Mouse (Mus musculus) lung, embryonic 15.5 days (tissue): ENCODE measurements around the gene Chrna9. TPM values are rescaled to one million over a fixed set of nuclear protein-coding genes. Genes with fewer than 3 reads are reported as not detected.
A peak's percentile ranks its signal among the peaks of the same experiment; 100 is the strongest.

Experiments used
- ATAC-seq: fragments of 200-750 bp; cut with Nextera tagmentation; 2 replicates; pipeline ENCODE4 v1.8.0; 2017; ENCODE audit warnings: moderate number of reproducible peaks, borderline replicate concordance; ENCODE audit not compliant: low FRiP score, low TSS enrichment; ENCODE audit errors: extremely low read depth
- H3K27ac ChIP-seq: fragments of 300-500 bp; sonication (generic); 2 replicates; pipeline ENCODE4 v1.5.1; 2015; ENCODE audit warnings: moderate library complexity, mild to moderate bottlenecking, inconsistent platforms
- H3K27me3 ChIP-seq: fragments of 300-500 bp; sonication (generic); 2 replicates; pipeline ENCODE4 v1.6.1; 2015; ENCODE audit warnings: inconsistent platforms
- H3K36me3 ChIP-seq: fragments of 300-500 bp; sonication (generic); 2 replicates; pipeline ENCODE4 v1.6.1; 2015; ENCODE audit warnings: inconsistent platforms
- H3K4me1 ChIP-seq: fragments of 300-500 bp; sonication (generic); 2 replicates; pipeline ENCODE4 v1.6.1; 2015; ENCODE audit warnings: inconsistent platforms
- H3K4me2 ChIP-seq: fragments of 300-500 bp; sonication (generic); 2 replicates; pipeline ENCODE4 v1.6.1; 2015; ENCODE audit warnings: inconsistent platforms, mild to moderate bottlenecking, moderate library complexity
- H3K4me3 ChIP-seq: fragments of 300-500 bp; sonication (generic); 2 replicates; pipeline ENCODE4 v1.5.1; 2015; ENCODE audit warnings: mild to moderate bottlenecking, inconsistent platforms
- H3K9ac ChIP-seq: fragments of 300-500 bp; sonication (generic); 2 replicates; pipeline ENCODE4 v1.6.1; 2015; ENCODE audit warnings: inconsistent platforms
- H3K9me3 ChIP-seq: fragments of 300-500 bp; sonication (generic); 2 replicates; pipeline ENCODE4 v1.6.1; 2016; ENCODE audit warnings: inconsistent platforms
- WGBS: fragments of 180-500 bp; shearing (Covaris S2); methylation state at CpG from one replicate; pipeline ENCODE4 v1.1.7; 2015; 5-methylcytosine and 5-hydroxymethylcytosine counted together
- polyA plus RNA-seq: library from polyadenylated mRNA; unstranded; fragments of >200 nt; fragmentation: Nextera tagmentation; extraction: Ambion mirVana; gene quantifications from 2 replicates; pipeline ENCODE4 v1.2.1, GENCODE M21; 2015

Gene Chrna9
- polyA plus RNA-seq, 1 experiment from 2014 or later = 1.0 TPM

DNA sequence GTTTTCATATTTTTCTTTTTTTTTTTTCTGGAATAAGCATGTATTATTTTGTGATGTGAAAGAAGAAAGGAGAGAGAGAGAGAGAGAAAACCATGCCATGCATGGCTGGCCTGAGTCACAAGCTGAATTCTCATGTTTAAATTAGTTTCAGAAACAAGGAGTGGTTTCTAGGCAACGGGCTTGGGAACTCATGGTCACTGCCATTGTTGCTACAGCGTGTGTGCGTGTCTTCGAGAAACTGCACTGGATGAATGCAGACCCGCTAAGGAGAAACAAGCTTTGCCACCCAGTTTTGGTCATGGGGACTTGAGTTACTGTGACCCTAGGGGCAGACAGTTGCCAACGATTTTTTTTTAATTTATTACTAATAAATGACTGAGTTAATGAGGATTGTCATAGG, 15.5 kb downstream of the Chrna9 start:
- ATAC-seq = no peak
- no peak overlapping the region for H3K4me2 ChIP-seq

DNA sequence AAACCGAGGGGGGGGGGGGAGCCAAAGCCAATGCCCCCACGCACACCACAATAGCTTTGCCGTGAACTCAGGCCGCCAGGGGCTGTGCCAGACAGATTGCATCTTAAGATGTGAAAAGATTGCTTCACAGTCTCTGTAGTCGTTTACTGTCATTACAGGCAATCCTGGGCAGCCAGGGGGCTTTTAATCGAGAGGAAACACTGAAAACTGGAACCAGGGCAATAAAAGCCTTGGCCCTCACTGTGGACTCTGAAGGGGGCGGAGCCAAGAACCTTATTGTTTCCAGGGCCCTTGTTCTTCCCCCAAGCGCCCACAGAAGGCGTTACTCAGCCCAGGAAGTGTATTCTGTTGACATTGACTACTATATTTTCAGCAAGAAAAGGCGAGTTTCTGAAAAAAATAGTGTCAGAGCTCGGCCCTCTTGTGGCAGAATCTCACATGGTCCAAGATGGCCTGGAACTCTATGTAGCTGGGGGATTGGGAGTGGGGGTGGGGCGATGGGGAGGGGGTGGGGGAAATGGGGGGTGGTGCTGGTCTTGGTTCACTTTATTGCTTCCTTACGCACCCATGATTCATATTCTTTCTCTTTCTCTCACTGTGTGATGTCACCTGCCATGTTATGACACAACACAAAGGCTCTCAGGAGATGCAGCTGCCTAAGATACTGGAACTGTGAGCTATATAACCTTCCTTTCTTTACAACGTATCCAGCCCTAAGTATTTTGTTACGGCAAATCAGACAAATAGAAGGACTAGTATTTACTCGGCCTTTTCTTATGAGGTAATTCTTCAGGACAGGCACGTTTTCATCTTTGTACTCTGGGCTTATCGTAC, 16.2 kb downstream of the Chrna9 start:
- H3K4me2 ChIP-seq = no peak overlapping the region
- H3K4me3 ChIP-seq = no peak overlapping the region
- H3K9ac ChIP-seq = no peak overlapping the region
- H3K27ac ChIP-seq = no peak overlapping the region
- WGBS = 70% methylated on average over 18 of the region's 18 CpGs
- H3K9me3 ChIP-seq = no peaks in the 10 kb centered on the region
- no peaks in the 10 kb centered on the region for H3K27me3 ChIP-seq
- H3K4me1 ChIP-seq = 0 out of 2 replicates have a peak, but pooled peaks cover 13% of the 10 kb centered on the region
- no peaks in the 10 kb centered on the region for H3K36me3 ChIP-seq
- no peak for ATAC-seq

More for the DNA sequence above, 15.5 kb downstream of the Chrna9 start:
- no peak overlapping the region for H3K27ac ChIP-seq
- 50% methylated on average over 6 of the region's 6 CpGs for WGBS
- H3K9me3 ChIP-seq = no peaks in the 10 kb centered on the region
- no peak overlapping the region for H3K9ac ChIP-seq
- H3K4me1 ChIP-seq = 0 out of 2 replicates have a peak, but pooled peaks cover 6% of the 10 kb centered on the region
- H3K27me3 ChIP-seq = no peaks in the 10 kb centered on the region
- no peak overlapping the region for H3K4me3 ChIP-seq
- no peaks in the 10 kb centered on the region for H3K36me3 ChIP-seq

DNA sequence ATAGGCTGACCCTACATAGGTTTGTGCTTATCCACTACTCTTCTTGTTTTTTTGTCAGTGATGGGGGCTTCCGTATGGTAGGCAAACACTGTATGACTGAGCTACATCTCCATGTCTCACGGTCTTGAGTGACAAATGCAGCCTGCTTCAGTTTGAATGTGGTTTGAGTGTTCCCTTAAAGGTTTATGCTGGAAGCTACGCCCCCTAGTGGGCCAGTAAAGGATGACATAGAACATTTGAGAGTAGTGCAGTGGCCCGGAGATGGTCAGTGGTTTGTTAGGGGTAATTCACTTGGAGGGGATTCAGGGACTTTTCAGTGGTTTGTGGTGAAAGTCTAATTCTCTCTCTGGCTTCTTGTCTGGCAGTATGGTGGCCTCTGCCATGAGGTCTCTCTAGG, 16.8 kb downstream of the Chrna9 start:
- Histone ChIP-seq H3K9ac (no peak overlapping the region), H3K4me2 (no peak overlapping the region), H3K9me3 (no peaks in the 10 kb centered on the region), H3K27ac (no peak overlapping the region), H3K36me3 (no peaks in the 10 kb centered on the region), H3K4me3 (no peak overlapping the region), H3K4me1 (0 out of 2 replicates have a peak, but pooled peaks cover 14% of the 10 kb centered on the region), H3K27me3 (no peaks in the 10 kb centered on the region)
- 69% methylated on average over 4 of the region's 4 CpGs for WGBS
- ATAC-seq = no peak

DNA sequence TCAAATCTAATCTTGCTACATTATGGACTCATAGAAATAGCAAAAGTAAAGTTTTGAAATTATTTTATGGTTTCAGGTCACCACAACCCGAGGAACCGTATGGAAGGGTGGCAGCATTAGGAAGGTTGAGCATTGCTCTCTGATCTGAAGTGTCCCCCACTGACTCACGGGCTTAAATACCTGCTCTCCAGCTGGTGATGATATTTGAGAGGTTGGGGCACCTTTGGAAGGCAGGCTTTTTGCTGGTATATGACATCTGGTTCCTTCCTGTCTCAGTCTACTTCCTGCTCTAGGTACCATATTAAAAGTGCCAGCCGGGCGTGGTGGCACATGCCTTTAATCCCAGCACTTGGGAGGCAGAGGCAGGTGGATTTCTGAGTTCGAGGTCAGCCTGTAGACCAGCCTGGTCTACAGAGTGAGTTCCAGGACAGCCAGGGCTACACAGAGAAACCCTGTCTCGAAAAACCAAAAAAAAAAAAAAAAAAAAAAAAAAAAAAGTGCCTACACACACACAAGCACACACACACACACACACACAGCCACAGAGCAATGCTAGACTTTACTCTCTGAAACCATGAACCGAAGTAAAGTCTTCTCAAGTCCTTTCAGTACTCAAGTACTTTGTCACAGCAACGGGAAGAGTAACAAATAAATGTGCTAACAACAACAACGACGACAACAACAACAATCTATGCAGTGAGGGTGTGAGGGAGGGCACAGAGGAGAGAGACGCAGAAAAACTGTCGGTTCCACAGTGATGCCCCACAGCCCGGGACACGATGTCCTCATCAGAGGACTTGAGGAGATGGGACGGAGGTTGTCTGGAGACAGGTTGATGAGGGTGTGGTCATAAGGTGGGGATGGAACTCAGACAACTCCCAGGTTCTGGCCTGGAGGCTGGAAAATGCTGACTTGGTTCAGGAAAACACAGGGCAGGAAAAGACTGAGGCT, 19.7 kb downstream of the Chrna9 start:
- H3K4me1 ChIP-seq = 0 out of 2 replicates have a peak, but pooled peaks cover 14% of the 10 kb centered on the region
- 88% methylated on average over 16 of the region's 16 CpGs for WGBS
- no peak overlapping the region for H3K27ac ChIP-seq
- no peak for ATAC-seq
- H3K9ac ChIP-seq = no peak overlapping the region
- no peaks in the 10 kb centered on the region for H3K27me3 ChIP-seq
- no peaks in the 10 kb centered on the region for H3K9me3 ChIP-seq
- no peaks in the 10 kb centered on the region for H3K36me3 ChIP-seq
- peak overlapping the region; percentile 61; the same call in 1 of the 2 replicates for H3K4me2 ChIP-seq
- H3K4me3 ChIP-seq = no peak overlapping the region

DNA sequence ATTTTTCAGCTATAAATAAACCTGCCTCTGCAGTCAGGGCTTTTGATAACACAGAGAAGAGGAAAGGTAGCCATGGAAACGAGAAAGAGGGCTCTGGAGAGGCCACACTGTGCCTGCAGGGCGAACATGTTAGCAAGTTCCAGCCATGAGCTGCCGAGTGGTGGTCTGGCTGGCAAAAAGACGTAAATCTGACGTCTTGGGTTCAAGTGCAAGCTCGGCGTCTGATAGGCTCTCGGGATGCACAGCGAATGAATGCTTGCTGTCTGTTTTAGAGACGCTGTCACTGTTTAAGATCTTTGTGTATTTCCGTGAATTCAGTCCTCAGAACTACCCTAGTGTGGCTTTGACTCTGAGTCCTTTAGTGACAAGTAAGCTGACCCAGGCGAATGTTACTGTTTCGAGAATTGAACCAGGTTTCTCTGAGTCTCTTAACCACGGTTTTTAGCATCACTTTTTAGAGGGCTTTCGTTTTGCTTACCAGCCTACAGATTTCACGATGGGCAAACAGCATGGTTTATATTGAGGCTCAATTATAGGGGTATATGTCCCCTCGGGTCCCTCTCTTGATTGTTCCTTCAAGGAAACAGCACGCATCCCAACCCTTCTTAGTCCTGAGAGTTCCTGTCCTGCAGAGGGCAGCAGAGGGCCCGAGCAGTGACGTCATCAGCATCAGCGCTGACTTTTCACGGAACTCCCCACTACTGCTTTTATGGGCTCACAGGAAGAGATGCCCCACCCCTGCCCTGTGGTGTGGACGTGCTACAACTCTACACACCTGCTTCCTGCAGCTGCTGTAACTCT, 20.8 kb downstream of the Chrna9 start:
- H3K27ac ChIP-seq = peak overlapping the region; percentile 41
- H3K4me3 ChIP-seq = peak overlapping the region; percentile 40
- H3K9me3 ChIP-seq = no peaks in the 10 kb centered on the region
- H3K36me3 ChIP-seq = no peaks in the 10 kb centered on the region
- H3K4me1 ChIP-seq = 0 out of 2 replicates have a peak, but pooled peaks cover 14% of the 10 kb centered on the region
- peak overlapping the region; percentile 61 for H3K4me2 ChIP-seq
- no peaks in the 10 kb centered on the region for H3K27me3 ChIP-seq
- peak; percentile 53 for ATAC-seq
- 26% methylated on average over 23 of the region's 23 CpGs for WGBS
- no peak overlapping the region for H3K9ac ChIP-seq

DNA sequence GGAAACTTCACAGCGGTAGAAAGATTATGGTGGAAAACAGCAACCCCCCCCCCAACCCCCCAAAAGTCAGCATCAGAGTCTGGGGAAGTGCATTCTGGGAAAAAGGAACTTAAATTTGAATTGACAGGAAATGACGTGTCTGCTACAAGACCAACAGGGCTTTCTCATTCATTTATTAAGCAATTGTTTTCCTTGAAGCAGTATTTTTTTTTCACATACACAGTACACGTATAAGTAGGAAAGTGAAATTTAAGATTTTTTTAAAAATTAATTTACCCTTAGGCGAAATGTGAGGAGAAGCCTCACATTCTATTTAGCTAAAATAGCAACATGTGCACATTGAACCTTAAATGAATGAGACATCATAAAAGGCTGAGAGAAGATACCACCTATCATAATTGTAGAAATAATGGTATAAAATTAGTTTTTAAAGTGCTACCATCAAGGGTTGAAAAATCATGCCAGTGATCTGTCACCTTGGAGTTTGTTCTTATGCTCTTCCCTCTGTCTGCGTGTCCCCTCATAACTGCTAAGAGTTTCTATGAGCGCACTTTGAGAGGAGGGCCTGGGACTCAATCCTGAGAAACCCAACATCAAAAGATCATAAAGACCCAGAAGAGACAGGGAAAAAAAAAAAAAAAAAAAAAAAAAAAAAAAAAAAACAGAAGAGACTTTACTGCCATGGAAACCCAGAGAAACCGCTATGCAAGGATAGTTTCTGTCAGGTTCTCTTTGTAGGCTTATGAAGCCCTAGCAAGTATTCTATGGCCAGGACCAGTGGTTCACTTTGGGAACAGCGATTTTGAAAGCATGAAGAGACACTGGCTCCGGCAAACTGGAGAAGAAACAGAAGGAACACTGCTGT, 21.7 kb downstream of the Chrna9 start:
- H3K9me3 ChIP-seq = no peaks in the 10 kb centered on the region
- H3K4me2 ChIP-seq = peak overlapping the region; percentile 61
- no peak for ATAC-seq
- 0 out of 2 replicates have a peak, but pooled peaks cover 14% of the 10 kb centered on the region for H3K4me1 ChIP-seq
- peak overlapping the region; percentile 40 for H3K4me3 ChIP-seq
- no peaks in the 10 kb centered on the region for H3K27me3 ChIP-seq
- no peak overlapping the region for H3K9ac ChIP-seq
- H3K36me3 ChIP-seq = no peaks in the 10 kb centered on the region
- 74% methylated on average over 9 of the region's 9 CpGs for WGBS
- H3K27ac ChIP-seq = no peak overlapping the region

DNA sequence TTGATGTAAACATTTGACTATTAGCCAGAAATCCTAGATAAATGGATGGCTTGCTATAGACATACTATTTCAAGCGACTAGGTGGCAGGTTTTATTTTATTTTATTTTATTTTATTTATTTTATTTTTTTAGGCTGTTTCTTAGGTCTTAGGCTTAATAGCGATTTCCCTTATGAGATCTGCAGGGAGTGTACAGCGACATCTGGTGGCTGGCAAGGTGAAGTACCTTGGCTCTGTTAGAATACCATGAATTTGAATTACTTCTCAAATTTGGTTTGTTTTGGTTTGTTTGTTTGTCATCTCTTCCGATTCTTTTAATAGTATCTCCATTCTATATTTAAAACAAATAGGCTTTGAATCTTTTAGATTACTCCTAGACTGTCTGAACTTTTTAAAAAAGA, 23.9 kb downstream of the Chrna9 start:
- no peak for ATAC-seq
- Histone ChIP-seq H3K9me3 (no peaks in the 10 kb centered on the region), H3K4me1 (0 out of 2 replicates have a peak, but pooled peaks cover 14% of the 10 kb centered on the region), H3K9ac (no peak overlapping the region), H3K4me3 (no peak overlapping the region), H3K27me3 (no peaks in the 10 kb centered on the region), H3K36me3 (no peaks in the 10 kb centered on the region), H3K27ac (no peak overlapping the region), H3K4me2 (no peak overlapping the region)
- WGBS = 1% methylated on average over 4 of the region's 4 CpGs

DNA sequence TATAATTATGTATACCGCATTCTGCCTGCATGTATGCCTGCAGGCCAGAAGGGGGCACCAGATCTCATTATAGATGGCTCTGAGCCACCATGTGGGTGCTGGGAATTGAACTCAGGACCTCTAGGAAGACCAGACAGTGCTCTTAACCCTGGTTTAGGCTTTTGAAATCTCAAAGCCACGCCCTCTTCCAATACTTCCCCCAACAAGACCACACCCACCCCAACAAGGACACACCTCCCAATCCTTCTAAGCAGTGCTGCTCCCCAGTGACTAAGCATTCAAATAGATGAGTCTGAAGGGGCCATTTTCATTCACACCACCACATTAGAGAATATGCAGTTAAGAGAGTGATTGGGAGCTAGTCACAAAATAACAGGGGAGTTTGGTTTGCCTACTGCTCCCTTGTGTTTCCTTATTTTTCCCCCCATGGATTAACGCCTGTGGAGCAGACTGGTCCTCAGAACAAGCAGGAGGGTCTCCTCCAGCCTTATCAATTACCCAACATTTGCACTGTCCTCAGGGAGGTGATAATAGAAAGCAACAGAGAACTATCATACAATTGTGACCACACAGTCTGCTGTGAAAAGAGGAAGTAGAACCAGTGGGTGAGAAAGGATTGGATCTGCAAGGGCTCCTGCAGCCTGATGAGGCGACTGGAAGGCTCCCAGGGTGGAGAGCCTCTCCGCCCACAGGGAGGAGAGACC, 25.3 kb downstream of the Chrna9 start:
- H3K4me1 ChIP-seq = 0 out of 2 replicates have a peak, but pooled peaks cover 9% of the 10 kb centered on the region
- no peak overlapping the region for H3K27ac ChIP-seq
- no peaks in the 10 kb centered on the region for H3K27me3 ChIP-seq
- H3K9ac ChIP-seq = no peak overlapping the region
- H3K4me3 ChIP-seq = no peak overlapping the region
- 67% methylated on average over 5 of the region's 5 CpGs for WGBS
- no peaks in the 10 kb centered on the region for H3K36me3 ChIP-seq
- H3K4me2 ChIP-seq = no peak overlapping the region
- no peak for ATAC-seq
- H3K9me3 ChIP-seq = no peaks in the 10 kb centered on the region

DNA sequence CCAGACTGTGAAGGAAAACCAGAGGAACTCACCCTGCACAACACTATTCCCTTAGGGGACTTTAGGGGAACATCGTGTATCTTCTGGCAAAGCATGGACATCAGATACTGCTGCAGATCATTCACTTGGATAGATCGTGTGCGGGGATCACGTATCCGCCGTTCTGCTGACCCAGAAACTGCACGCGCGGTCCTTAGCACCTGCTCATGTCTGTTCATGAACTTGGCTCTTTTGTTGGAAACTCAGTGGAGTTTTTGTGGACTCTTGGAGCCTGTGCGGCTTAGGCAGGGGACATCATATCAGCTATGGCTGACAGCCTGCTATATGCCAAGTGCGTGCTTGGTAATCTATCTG, 25.9 kb downstream of the Chrna9 start:
- no peak for ATAC-seq
- Histone ChIP-seq H3K27me3 (no peaks in the 10 kb centered on the region), H3K27ac (no peak overlapping the region), H3K4me1 (0 out of 2 replicates have a peak, but pooled peaks cover 4% of the 10 kb centered on the region), H3K9me3 (no peaks in the 10 kb centered on the region), H3K4me2 (no peak overlapping the region), H3K9ac (no peak overlapping the region), H3K36me3 (no peaks in the 10 kb centered on the region), H3K4me3 (no peak overlapping the region)
- WGBS = 88% methylated on average over 11 of the region's 11 CpGs

DNA sequence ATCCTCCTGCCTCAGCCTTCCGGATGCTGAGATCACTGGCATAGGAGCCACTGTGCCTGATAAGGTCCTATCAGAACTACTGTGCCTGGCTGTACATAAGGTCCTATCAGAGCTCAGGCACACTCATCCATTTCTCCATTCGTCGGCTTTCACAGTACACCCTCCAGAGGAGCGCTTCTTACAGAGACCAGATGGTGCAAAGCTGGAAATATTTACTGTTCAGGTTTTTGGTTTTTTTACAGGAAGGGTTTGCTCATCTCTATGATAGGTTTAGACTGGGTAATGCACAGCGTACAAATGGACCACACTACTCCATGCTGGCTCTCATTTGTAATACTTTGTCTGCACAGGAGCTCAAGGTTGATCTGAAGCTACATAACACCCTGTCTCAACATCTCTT, 28.6 kb downstream of the Chrna9 start:
- no peaks in the 10 kb centered on the region for H3K4me1 ChIP-seq

More for the DNA sequence above, 28.6 kb downstream of the Chrna9 start:
- Histone ChIP-seq H3K36me3 (no peaks in the 10 kb centered on the region), H3K4me3 (no peak overlapping the region), H3K9me3 (no peaks in the 10 kb centered on the region), H3K9ac (no peak overlapping the region), H3K4me2 (no peak overlapping the region), H3K27ac (no peak overlapping the region), H3K27me3 (no peaks in the 10 kb centered on the region)
- WGBS = 88% methylated on average over 5 of the region's 5 CpGs
- no peak for ATAC-seq
